ENCODE assay signal across 22 mouse cellular contexts in the genomic region with DNA sequence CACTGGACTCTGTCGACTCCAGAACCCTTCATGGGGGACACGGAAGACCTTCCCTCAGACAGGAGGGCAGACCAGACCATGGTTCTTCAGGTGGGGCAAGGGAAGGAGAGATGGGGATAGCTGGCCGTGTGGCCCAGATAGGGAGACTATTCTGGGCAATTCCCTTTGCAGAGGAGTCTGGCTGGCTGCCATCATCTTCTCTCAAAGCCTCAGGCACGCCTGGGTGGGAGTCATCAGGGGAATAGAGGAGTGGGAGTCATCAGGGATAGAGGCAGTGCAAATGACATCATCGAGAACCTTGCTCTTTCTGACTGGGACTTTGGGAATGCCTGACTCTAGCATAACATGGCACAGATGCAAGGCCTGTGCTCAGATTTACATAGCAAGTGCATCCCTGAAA. TPM values are rescaled to one million over a fixed set of nuclear protein-coding genes. Genes with fewer than 3 reads are reported as not detected.
DNase-seq lines count a peak whose midpoint lies in the region; TF ChIP-seq lines count a peak whose summit lies in the region.
"Had no signal": no experiment of that assay in that cellular context is flagged by ENCODE, and none has a peak within 500 bp of the region (broad histone marks: within the 10 kb centered on the region; RNA-seq: fewer than 3 reads in every experiment).

No protein-coding gene starts in this region.

- TF ChIP-seq CTCF in gastrocnemius, adult 2 months (IDR thresholded peaks at IDR 0.05), result no peak

- peak overlapping the region; percentile 2 for H3K4me3 ChIP-seq in gastrocnemius, adult 2 months
- H3K4me3 ChIP-seq: embryonic facial prominence, embryonic 12.5 days; forebrain, embryonic 15.5 days; heart, adult 2 months; heart, embryonic 13.5 days; hindbrain, embryonic 13.5 days had no signal

- peak overlapping the region; percentile 96 for H3K27ac ChIP-seq in gastrocnemius, adult 2 months
- H3K27ac ChIP-seq: embryonic facial prominence, embryonic 12.5 days; forebrain, embryonic 15.5 days; heart, adult 2 months; heart, embryonic 13.5 days; hindbrain, embryonic 13.5 days; hindbrain, postnatal 0 days had no signal

- intact Hi-C loops in gastrocnemius, adult 2 months (cut with DNase I), result no loop called here
- intact Hi-C loops in gastrocnemius, postnatal 36 days (cut with DNase I), result no loop called here
- intact Hi-C loops in left cerebral cortex, postnatal 14 days (cut with DNase I), result no loop called here
- intact Hi-C loops in left cerebral cortex, postnatal 4 days (cut with DNase I), result no loop called here

- peak; percentile 63 for DNase-seq in gastrocnemius, adult 2 months
- DNase-seq in gastrocnemius, postnatal 36 days, result no peak
- DNase-seq in left cerebral cortex, postnatal 14 days (ENCODE audit: low spot score in 2 of 2), result peak; percentile 38 to 48
- DNase-seq in left cerebral cortex, postnatal 4 days, result no peak
- peak; percentile 5 for DNase-seq in 3T3-L1 (ENCODE audit: low read depth, low spot score)
- peak; percentile 35 for DNase-seq in NIH3T3 (ENCODE audit: low read depth)
- no peak for DNase-seq in cerebellum, postnatal 4 days (ENCODE audit: low spot score in 2 of 2)
- DNase-seq in cerebellum, adult 8-10 months, result no peak
- DNase-seq: adrenal gland, postnatal 10 days; cerebellum, adult 18-20 months; embryo, embryonic 11 days; gastrocnemius, postnatal 10 days; heart, adult 2 months; kidney, adult 11 months had no signal

RNA-seq across cellular contexts. Expression of a gene that starts 11.4 kb away (rescaled TPM):
- total RNA-seq in gastrocnemius, adult 2 months (2021), result 100 to 1,000 TPM; 779 to 840 TPM
- total RNA-seq in gastrocnemius, postnatal 36 days (2021), result 100 to 1,000 TPM; 697 to 835 TPM
- total RNA-seq in left cerebral cortex, postnatal 14 days (2021), result 1 to 10 TPM; 1.0 to 1.1 TPM
- total RNA-seq in left cerebral cortex, postnatal 4 days (2021), result under 1 TPM; 0.60 to 0.95 TPM
- total RNA-seq: common myeloid progenitor, adult 5-6 weeks had no signal

RNA-seq across cellular contexts. Expression of a gene that starts 13.4 kb away (rescaled TPM):
- total RNA-seq in gastrocnemius, adult 2 months (2021), result not detected
- total RNA-seq in gastrocnemius, postnatal 36 days (2021), result not detected
- 1 to 10 TPM in 1 of 2 experiments, under 1 TPM in 1; 0.66 to 2.1 TPM for total RNA-seq in left cerebral cortex, postnatal 14 days (2021)
- total RNA-seq in left cerebral cortex, postnatal 4 days (2021), result 1 to 10 TPM; 1.2 to 1.3 TPM
- total RNA-seq: adrenal gland, postnatal 10 days; common myeloid progenitor, adult 5-6 weeks; ES-E14; gastrocnemius, postnatal 10 days; heart, adult 2 months; hematopoietic stem cell, adult 5-6 weeks; hindbrain, postnatal 0 days had no signal

RNA-seq across cellular contexts. Expression of a gene that starts 56.0 kb away (rescaled TPM):
- total RNA-seq in gastrocnemius, adult 2 months (2021), result 1 to 10 TPM; 5.2 to 9.9 TPM
- 1 to 10 TPM; 5.4 to 7.8 TPM for total RNA-seq in gastrocnemius, postnatal 36 days (2021)
- total RNA-seq in left cerebral cortex, postnatal 14 days (2021), result 10 to 100 TPM; 73.0 to 78.7 TPM
- 10 to 100 TPM; 64.2 to 77.1 TPM for total RNA-seq in left cerebral cortex, postnatal 4 days (2021)

RNA-seq across cellular contexts. Expression of a gene that starts 57.8 kb away (rescaled TPM):
- total RNA-seq in gastrocnemius, adult 2 months (2021), result 10 to 100 TPM; 21.8 to 52.3 TPM
- total RNA-seq in gastrocnemius, postnatal 36 days (2021), result 10 to 100 TPM; 21.5 to 36.2 TPM
- total RNA-seq in left cerebral cortex, postnatal 14 days (2021), result 1 to 10 TPM; 1.8 to 2.9 TPM
- total RNA-seq in left cerebral cortex, postnatal 4 days (2021), result under 1 TPM; 0.08 to 0.10 TPM
- total RNA-seq: common myeloid progenitor, adult 5-6 weeks; heart, adult 2 months; hematopoietic stem cell, adult 5-6 weeks; hindbrain, postnatal 0 days had no signal

Comparison
In these comparisons a context has a peak if more than half of its experiments do, and no peak if none do; other contexts are left out.
1. DNase-seq: peak in gastrocnemius, adult 2 months (single experiment), left cerebral cortex, postnatal 14 days (2 of 2), 3T3-L1 (single experiment) and NIH3T3 (single experiment); none in gastrocnemius, postnatal 36 days (0 of 2), left cerebral cortex, postnatal 4 days (single experiment), cerebellum, postnatal 4 days (0 of 2) and cerebellum, adult 8-10 months (single experiment).
2. RNA of a gene that starts 11.4 kb away (total RNA-seq): 779 to 840 TPM in gastrocnemius, adult 2 months and 697 to 835 TPM in gastrocnemius, postnatal 36 days; 1.0 to 1.1 TPM in left cerebral cortex, postnatal 14 days and 0.60 to 0.95 TPM in left cerebral cortex, postnatal 4 days; every median in the first group is over 100 times any median in the second.
3. RNA of a gene that starts 56.0 kb away (total RNA-seq): 73.0 to 78.7 TPM in left cerebral cortex, postnatal 14 days and 64.2 to 77.1 TPM in left cerebral cortex, postnatal 4 days; 5.2 to 9.9 TPM in gastrocnemius, adult 2 months and 5.4 to 7.8 TPM in gastrocnemius, postnatal 36 days; every median in the first group is over 4 times any median in the second.